Mouse (Mus musculus) cortical plate, adult 2 months (tissue): ENCODE data around the gene Macrod2.

Experiments
- CTCF ChIP-seq: fragments of 200-500 bp; IDR thresholded peaks from 2 replicates; pipeline ENCODE4 v1.5.1; 2011; ENCODE audit warnings: mild to moderate bottlenecking, control low read depth, low read length; ENCODE audit not compliant: insufficient read depth; ENCODE audit errors: extremely low read depth
- POLR2A ChIP-seq: fragments of 200-500 bp; IDR thresholded peaks from 2 replicates; pipeline ENCODE4 v1.6.1; 2011; ENCODE audit warnings: mild to moderate bottlenecking, low read length, control low read depth; ENCODE audit not compliant: insufficient read depth; ENCODE audit errors: extremely low read depth

DNA sequence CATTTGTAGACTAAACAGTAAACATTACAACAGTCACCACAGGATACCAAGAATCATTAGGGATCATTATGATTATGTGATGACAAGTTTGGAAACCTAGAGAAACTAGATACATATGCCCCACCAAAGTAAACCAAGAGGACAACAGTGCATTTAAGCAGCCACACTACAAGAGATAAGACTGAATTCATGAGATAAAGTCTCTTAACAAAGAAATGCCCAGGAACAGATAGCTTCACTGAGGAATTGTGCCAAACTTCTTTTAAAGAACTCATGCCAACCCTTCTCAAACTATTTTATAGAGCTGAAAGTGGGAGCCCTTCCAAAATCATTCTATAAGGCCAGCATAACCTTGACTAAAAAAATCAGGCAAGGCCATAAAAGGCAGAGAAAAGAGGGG, 2015.0 kb downstream of the Macrod2 start:
- TF ChIP-seq CTCF (no peak), POLR2A (no peak)
